Mouse (Mus musculus) urinary bladder, postnatal 4 days (tissue): ENCODE measurements around the gene Hspb11.

Experiments used
- DNase-seq, 2 experiments: peaks; one replicate each; pipeline ENCODE4 v3.0.0; 2021 to 2022; ENCODE audit warnings: low spot score in 2 of 2

The Hspb11 gene

GRCm38 (mm10) chr4:107250494-107250893 lies 2.9 kb upstream of the Hspb11 start:
- no peak for DNase-seq

GRCm38 (mm10) chr4:107252522-107252921 lies 871 bp upstream of the Hspb11 start:
- DNase-seq, result no peak

- DNase-seq, result no peak
These were observed 1.0 kb downstream of the Hspb11 start for GRCm38 (mm10) chr4:107254414-107254813.

GRCm38 (mm10) chr4:107260001-107260400 lies 6.6 kb downstream of the Hspb11 start:
- DNase-seq, result no peak

DNA sequence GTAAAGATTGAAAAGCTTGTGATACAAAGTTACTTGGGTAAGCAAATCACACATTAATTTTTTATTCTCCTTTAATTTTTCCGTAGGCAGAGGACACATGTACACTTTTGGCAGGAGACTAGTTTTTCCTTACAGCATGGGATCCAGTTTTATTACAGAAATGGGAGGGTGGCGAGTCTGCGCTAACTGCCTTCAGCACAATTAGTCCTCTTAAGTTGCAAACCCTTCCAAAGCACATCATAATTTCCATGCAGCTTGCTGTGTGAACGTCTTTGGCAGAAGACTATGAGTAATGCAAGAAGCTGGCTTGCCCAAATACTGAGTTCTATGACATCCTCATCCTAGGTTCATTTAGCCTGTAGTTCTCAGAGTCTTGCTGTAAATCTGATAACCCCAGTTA lies 20.3 kb downstream of the Hspb11 start:
- DNase-seq, result no peak

- DNase-seq, result no peak
These were observed 21.1 kb downstream of the Hspb11 start for GRCm38 (mm10) chr4:107274511-107274910.

DNA sequence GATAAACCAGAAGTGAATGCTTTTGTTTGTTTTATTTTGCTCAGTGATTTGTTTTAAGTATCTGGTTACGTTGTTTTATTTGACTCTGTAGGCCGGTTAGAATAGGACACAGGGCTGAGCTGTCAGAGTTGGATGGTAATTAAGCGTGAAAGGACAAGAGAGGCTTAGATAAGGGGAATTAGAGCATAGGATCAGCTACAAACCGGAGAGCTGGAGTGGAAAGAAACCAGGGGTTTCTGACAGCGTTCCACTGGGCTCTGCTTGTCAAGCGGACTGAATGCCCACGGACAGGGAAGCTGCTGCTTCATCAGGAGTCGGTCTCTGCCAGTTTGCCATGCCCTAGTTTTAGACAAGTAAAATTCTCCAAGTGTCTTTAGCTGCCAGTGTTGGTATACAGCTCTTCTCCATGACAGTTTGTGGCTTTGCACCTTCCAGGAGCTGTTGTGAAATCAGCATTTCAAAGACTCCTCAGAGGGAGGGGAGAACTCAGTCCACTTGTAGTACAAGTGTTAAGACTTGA lies 24.9 kb downstream of the Hspb11 start:
- no peak for DNase-seq

- no peak for DNase-seq
These were observed 27.6 kb downstream of the Hspb11 start for GRCm38 (mm10) chr4:107280843-107281475.

GRCm38 (mm10) chr4:107285446-107286200 lies 32.2 kb downstream of the Hspb11 start:
- DNase-seq, result no peak

DNA sequence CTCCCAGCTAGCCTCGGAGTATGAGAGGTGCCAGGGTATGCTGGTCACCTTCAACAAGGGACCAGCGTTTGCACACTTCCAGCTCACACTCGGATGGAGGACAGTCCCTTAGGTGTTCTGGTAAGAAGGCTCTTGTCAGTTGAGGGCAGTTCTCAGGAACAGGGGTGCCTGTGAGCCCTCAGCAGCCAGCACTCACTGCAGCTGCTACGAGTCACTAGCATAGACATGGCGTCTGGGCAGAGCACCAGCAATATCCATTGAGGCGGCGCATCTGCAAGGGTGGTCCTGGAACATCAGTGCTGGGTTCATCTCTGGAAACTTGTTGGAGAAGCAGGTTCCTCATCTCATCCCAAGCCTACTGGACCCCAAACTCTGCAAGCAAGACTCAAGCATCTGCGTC lies 33.0 kb downstream of the Hspb11 start:
- DNase-seq, result no peak

DNA sequence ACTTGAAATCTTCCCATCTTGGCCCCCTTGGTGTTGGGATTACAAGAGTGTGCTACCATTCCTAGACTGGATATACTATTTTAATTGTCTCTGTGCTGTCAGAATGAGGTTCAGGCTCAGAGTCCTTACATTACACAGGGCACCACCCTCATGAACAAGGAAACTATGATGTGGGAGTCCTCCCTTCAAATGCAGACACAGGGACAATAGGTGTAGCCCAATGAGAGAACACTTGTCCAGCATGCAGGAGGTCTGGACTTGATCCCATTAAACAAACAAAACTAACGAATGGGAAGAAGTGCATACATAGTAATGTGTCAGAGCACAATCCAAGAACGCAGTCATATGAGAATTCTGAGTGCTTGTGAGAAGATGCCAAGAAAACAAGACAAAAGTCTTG lies 34.1 kb downstream of the Hspb11 start:
- no peak for DNase-seq

DNA sequence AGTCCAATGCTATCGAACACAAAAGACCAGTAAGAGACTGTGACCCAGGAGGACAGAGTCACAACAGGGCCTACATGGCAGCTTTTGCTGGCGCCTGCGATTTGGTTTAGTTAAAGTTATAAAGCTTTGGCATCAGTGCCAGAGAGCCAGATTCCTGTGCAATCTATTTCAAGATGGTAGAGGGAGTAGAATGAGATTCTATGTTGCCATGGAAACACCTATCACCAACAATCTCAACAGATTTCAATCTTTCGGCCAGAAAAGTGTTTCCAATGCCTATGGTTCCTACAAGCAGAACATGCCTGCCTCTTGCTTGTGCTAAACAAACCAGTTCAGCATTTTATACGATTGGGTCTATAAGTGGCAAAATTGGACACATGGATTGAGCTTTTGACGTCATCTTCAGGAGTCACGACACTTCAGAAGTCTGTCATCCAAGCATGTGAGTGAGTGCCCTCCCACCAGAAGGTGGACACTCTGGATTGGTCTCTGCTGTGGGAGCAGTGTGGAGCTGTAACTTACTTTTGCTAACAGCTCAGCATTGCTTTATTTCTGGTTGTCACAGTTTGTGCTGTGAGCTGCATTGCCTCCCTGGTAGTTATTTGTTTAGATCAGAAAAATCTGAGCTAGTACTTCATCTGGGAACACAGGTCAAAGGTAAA lies 38.3 kb downstream of the Hspb11 start:
- no peak for DNase-seq

- no peak for DNase-seq
These were observed 38.9 kb downstream of the Hspb11 start for GRCm38 (mm10) chr4:107292273-107292662.

- DNase-seq, result no peak
These were observed 44.7 kb downstream of the Hspb11 start for GRCm38 (mm10) chr4:107298071-107298606.

GRCm38 (mm10) chr4:107299779-107300340 lies 46.5 kb downstream of the Hspb11 start:
- DNase-seq, result no peak

DNA sequence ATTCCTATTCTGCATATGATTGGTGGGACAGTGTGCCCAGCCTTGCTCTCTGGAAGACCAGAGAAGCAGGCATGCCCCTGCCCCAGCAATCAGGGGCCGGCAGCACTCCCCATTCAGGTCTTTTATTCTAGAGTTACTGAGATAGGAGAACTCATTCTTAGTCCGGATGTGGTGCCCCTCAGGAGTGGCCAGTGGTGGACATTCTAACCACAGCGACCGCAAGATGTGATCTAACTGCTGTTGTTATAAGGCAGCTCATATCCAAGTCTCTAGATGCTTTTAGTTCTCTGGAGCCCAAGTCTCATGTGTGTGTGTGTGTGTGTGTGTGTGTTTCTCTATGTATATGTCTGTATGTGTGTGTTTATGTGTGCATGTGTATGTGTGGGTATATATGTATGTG lies 47.0 kb downstream of the Hspb11 start:
- no peak for DNase-seq

DNA sequence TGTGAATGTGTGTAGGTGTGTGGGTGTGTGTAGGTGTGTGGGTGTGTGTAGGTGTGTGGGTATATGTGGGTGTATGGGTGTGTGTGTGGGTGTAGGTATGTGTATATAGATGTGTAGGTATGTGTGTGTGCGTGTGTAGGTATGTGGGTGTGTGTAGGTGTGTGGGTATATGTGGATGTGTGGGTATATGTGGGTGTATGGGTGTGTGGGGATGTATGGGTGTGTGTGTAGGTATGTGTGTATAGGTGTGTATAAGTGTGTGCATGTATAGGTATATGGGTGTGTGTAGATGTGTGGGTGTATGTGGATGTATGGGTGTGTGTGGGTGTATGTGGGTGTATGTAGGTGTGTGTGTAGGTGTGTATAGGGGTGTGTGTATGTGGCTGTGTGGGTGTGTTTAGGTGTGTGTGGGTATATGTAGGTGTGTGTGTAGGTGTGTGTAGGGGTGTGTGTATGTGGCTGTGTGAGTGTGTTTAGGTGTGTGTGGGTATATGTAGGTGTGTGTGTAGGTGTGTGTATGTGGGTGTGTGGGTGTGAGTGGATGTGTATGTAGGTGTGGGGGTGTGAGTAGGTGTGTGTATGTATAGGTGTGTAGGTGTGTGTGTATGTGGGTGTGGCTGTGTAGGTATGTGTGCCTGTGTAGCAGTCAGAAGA lies 47.6 kb downstream of the Hspb11 start:
- DNase-seq, result no peak

GRCm38 (mm10) chr4:107302221-107302620 lies 48.8 kb downstream of the Hspb11 start:
- no peak for DNase-seq

- no peak for DNase-seq
These were observed 49.4 kb downstream of the Hspb11 start for GRCm38 (mm10) chr4:107302832-107303231.

DNA sequence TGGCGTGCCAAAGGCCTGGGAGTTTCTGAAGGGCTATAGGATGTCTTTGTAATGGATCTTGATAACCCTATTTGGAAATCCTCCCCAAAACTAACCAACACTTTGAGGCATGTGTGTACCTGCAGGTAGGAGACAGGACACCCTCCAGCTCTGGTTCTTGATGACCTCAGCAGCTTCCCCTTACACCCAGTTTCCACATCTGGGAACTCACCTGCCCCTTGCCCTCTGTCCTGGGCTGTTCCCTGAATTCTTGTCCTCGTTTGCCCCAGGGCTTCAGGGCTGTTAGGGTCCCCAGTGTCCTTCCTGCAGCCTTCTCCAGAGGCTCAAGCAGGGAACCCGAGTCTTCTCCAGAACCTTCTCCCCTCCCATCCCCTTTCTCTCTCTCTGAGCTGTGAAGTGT lies 50.1 kb downstream of the Hspb11 start:
- DNase-seq, result no peak

DNA sequence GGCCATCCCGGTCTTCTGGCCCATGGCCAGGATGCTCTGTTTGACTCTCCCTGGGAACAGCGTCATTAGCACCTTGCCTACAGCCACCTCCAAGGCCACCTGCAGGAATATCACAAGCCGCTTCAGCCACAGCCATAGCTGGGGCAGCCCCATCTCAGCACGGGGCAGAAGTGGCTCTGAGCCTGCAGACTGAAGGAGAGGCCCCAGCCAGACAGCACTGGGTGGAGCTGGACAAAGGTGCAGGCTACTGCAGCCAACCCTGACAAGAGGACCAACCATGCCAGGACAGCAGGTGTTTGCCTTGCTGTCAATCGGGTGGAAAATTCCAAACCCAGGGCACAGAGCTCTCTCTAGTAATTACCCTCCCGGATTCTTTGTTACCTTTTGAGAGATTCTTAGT lies 53.6 kb downstream of the Hspb11 start, which contains the start of gene Dio1:
Dio1 (minus strand) TSS at position 204 of the 400 bp plus-strand sequence.
- DNase-seq, result no peak
